Mouse (Mus musculus) embryonic facial prominence, embryonic 13.5 days (tissue): Measurements from ENCODE around the gene Efcab11. TPM values are rescaled to one million over a fixed set of nuclear protein-coding genes. Genes with fewer than 3 reads are reported as not detected.

ENCODE experiments used
- ATAC-seq: fragments of 200-750 bp; cut with Nextera tagmentation; 2 replicates; pipeline ENCODE4 v1.8.0; 2017; ENCODE audit warnings: low read depth; ENCODE audit not compliant: insufficient number of reproducible peaks, insufficient read depth, low FRiP score, low TSS enrichment
- H3K27ac ChIP-seq: fragments of 300-500 bp; sonication (generic); 2 replicates; pipeline ENCODE4 v1.5.1; 2015; ENCODE audit warnings: moderate library complexity, mild to moderate bottlenecking, inconsistent platforms
- H3K27me3 ChIP-seq: fragments of 300-500 bp; sonication (generic); 2 replicates; pipeline ENCODE4 v1.6.1; 2015; ENCODE audit warnings: mild to moderate bottlenecking, inconsistent platforms
- H3K36me3 ChIP-seq: fragments of 300-500 bp; sonication (generic); 2 replicates; pipeline ENCODE4 v1.6.1; 2015; ENCODE audit warnings: mild to moderate bottlenecking, inconsistent platforms
- H3K4me1 ChIP-seq: fragments of 300-500 bp; sonication (generic); 2 replicates; pipeline ENCODE4 v1.6.1; 2015; ENCODE audit warnings: inconsistent platforms
- H3K4me2 ChIP-seq: fragments of 300-500 bp; sonication (generic); 2 replicates; pipeline ENCODE4 v1.6.1; 2015; ENCODE audit warnings: moderate library complexity, mild to moderate bottlenecking, inconsistent platforms
- H3K4me3 ChIP-seq: fragments of 300-500 bp; sonication (generic); 2 replicates; pipeline ENCODE4 v1.5.1; 2015; ENCODE audit warnings: mild to moderate bottlenecking, inconsistent platforms
- H3K9ac ChIP-seq: fragments of 300-500 bp; sonication (generic); 2 replicates; pipeline ENCODE4 v1.6.1; 2015; ENCODE audit warnings: mild to moderate bottlenecking, inconsistent platforms
- H3K9me3 ChIP-seq: fragments of 300-500 bp; sonication (generic); 2 replicates; pipeline ENCODE4 v1.6.1; 2016; ENCODE audit warnings: inconsistent platforms
- WGBS: fragments of 180-500 bp; shearing (Covaris S2); methylation state at CpG from one replicate; pipeline ENCODE4 v1.1.7; 2015; ENCODE audit warnings: mixed read lengths; 5-methylcytosine and 5-hydroxymethylcytosine counted together
- polyA plus RNA-seq: library from polyadenylated mRNA; unstranded; fragments of >200 nt; fragmentation: Nextera tagmentation; extraction: Ambion mirVana; gene quantifications from 2 replicates; pipeline ENCODE4 v1.2.1, GENCODE M21; 2015

The Efcab11 gene
- polyA plus RNA-seq, 1 experiment from 2014 or later: 16.8 TPM

DNA sequence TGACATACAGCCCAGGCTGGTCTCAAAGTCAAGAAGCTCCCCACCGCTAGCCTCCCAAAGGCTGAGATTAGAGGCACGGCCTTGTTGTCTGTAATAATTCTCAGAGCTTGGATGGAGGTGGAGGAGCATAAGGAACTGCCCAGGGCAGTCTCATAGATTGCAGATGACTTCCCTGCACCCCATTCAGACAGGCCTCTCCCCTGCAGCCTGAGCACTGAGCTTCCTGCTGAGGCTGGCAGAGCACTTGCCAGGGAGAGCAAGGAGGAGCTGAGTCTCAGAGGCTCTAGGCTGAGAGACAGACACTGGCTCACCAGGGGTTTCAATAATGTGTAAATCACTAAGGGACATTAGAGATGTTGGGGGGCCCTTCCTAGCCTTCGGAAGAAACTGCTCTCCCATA is 147.3 kb downstream of the Efcab11 start:
- Histone ChIP-seq H3K4me1 (0 out of 2 replicates have a peak, but pooled peaks cover 5% of the 10 kb centered on the region), H3K4me3 (no peak overlapping the region), H3K36me3 (no peaks in the 10 kb centered on the region), H3K27ac (no peak overlapping the region), H3K4me2 (no peak overlapping the region), H3K9me3 (no peaks in the 10 kb centered on the region), H3K27me3 (no peaks in the 10 kb centered on the region), H3K9ac (no peak overlapping the region)
- WGBS: 37% methylated on average over 3 of the region's 3 CpGs
- ATAC-seq: no peak

- ATAC-seq: no peak
- H3K9me3 ChIP-seq: no peaks in the 10 kb centered on the region
- H3K27ac ChIP-seq: no peak overlapping the region
- H3K4me1 ChIP-seq: 0 out of 2 replicates have a peak, but pooled peaks cover 5% of the 10 kb centered on the region
- H3K36me3 ChIP-seq: no peaks in the 10 kb centered on the region
- H3K4me2 ChIP-seq: no peak overlapping the region
- 83% methylated on average over 10 of the region's 10 CpGs for WGBS
- H3K9ac ChIP-seq: no peak overlapping the region
- no peak overlapping the region for H3K4me3 ChIP-seq
- no peaks in the 10 kb centered on the region for H3K27me3 ChIP-seq
Observed at GRCm38 (mm10) chr12:99735172-99735571, 149.1 kb downstream of the Efcab11 start.

DNA sequence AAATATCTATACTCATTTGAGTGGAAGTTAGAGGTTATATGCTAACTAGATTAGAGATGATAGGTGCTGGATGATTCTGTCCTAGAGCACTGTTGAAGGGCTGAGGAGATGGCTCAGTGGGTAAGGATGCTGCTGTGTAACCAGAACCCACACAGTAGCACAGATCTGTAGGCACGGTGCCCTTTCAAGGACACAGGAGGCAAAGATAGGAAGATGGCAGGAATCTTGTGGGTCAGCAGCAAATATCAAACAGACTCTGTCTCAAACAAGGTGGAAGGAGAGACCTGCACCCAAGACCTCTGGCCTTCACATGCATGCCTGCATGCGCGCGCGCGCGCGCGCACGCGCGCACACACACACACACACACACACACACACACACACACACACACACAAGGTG is 160.0 kb downstream of the Efcab11 start:
- Histone ChIP-seq H3K36me3 (no peaks in the 10 kb centered on the region), H3K4me3 (no peak overlapping the region), H3K27me3 (no peaks in the 10 kb centered on the region), H3K4me2 (no peak overlapping the region), H3K4me1 (peaks cover 9% of the 10 kb centered on the region), H3K27ac (no peak overlapping the region), H3K9ac (no peak overlapping the region), H3K9me3 (no peaks in the 10 kb centered on the region)
- ATAC-seq: no peak
- WGBS: 98% methylated on average over 12 of the region's 12 CpGs

DNA sequence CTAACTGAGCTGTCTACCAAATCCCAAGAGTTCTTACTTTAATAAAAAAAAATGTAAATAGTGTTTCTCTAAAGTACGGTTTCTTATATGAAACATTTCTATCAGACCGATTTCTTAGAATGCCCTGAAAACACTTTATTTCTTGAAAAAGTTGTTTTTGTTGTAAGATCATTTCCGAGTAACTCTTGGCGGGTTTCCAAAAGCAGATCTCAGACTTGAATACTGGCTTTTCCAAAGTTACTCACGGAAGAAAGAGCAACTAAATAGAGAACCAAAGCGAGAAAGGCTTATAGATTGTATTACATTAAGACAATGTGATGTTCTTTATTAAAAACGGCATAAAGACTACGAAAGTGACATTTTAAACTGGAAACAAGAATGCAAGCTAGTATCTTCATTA is 160.4 kb downstream of the Efcab11 start:
- no peak for ATAC-seq
- Histone ChIP-seq H3K4me2 (no peak overlapping the region), H3K27me3 (no peaks in the 10 kb centered on the region), H3K36me3 (no peaks in the 10 kb centered on the region), H3K4me3 (no peak overlapping the region), H3K9ac (no peak overlapping the region), H3K9me3 (no peaks in the 10 kb centered on the region), H3K27ac (no peak overlapping the region), H3K4me1 (peaks cover 9% of the 10 kb centered on the region)
- 66% methylated on average over 8 of the region's 8 CpGs for WGBS

DNA sequence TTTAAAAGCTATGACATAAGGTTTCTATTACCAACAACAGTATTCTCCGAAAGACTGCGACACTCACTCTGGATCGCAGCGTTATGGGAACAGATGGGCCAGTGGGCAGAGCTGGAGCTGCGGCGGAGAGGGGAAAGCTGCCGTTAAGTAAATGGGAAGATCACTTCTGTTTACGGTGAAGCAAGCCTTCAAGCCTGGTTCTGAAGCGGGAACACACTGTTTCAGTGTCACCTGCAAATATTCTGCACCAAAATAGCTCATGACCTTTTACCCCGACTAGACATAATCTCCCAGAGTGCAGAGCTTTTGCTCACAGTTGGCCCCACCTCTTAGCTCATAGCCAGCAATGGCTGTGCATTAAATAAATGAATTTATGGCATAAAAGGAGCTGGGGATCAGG is 162.9 kb downstream of the Efcab11 start:
- no peak for ATAC-seq
- no peaks in the 10 kb centered on the region for H3K36me3 ChIP-seq
- peaks cover 9% of the 10 kb centered on the region for H3K4me1 ChIP-seq
- WGBS: 43% methylated on average over 10 of the region's 10 CpGs
- no peak overlapping the region for H3K4me3 ChIP-seq
- H3K9me3 ChIP-seq: no peaks in the 10 kb centered on the region
- H3K9ac ChIP-seq: no peak overlapping the region
- H3K27me3 ChIP-seq: no peaks in the 10 kb centered on the region
- H3K27ac ChIP-seq: no peak overlapping the region
- peak overlapping the region; percentile 33 for H3K4me2 ChIP-seq

GRCm38 (mm10) chr12:99719777-99720176 is 164.5 kb downstream of the Efcab11 start:
- no peak overlapping the region for H3K4me3 ChIP-seq
- no peaks in the 10 kb centered on the region for H3K27me3 ChIP-seq
- no peak overlapping the region for H3K9ac ChIP-seq
- H3K4me2 ChIP-seq: no peak overlapping the region
- 89% methylated on average over 11 of the region's 11 CpGs for WGBS
- H3K36me3 ChIP-seq: no peaks in the 10 kb centered on the region
- no peak for ATAC-seq
- no peaks in the 10 kb centered on the region for H3K9me3 ChIP-seq
- H3K4me1 ChIP-seq: peaks cover 14% of the 10 kb centered on the region
- no peak overlapping the region for H3K27ac ChIP-seq

GRCm38 (mm10) chr12:99718161-99718560 is 166.1 kb downstream of the Efcab11 start:
- Histone ChIP-seq H3K4me1 (peaks cover 14% of the 10 kb centered on the region), H3K36me3 (no peaks in the 10 kb centered on the region), H3K27ac (no peak overlapping the region), H3K9me3 (no peaks in the 10 kb centered on the region), H3K4me2 (no peak overlapping the region), H3K4me3 (no peak overlapping the region), H3K9ac (no peak overlapping the region), H3K27me3 (no peaks in the 10 kb centered on the region)
- ATAC-seq: no peak
- WGBS: 87% methylated on average over 2 of the region's 2 CpGs

- Histone ChIP-seq H3K36me3 (no peaks in the 10 kb centered on the region), H3K4me1 (peaks cover 7% of the 10 kb centered on the region), H3K4me2 (no peak overlapping the region), H3K27me3 (no peaks in the 10 kb centered on the region), H3K4me3 (no peak overlapping the region), H3K27ac (no peak overlapping the region), H3K9ac (no peak overlapping the region), H3K9me3 (no peaks in the 10 kb centered on the region)
- 57% methylated on average over 8 of the region's 8 CpGs for WGBS
- no peak for ATAC-seq
Observed at GRCm38 (mm10) chr12:99716038-99716610, 168.1 kb downstream of the Efcab11 start.

GRCm38 (mm10) chr12:99715129-99716037 is 168.9 kb downstream of the Efcab11 start:
- Histone ChIP-seq H3K4me2 (no peak overlapping the region), H3K4me3 (no peak overlapping the region), H3K27me3 (no peaks in the 10 kb centered on the region), H3K9me3 (no peaks in the 10 kb centered on the region), H3K27ac (no peak overlapping the region), H3K4me1 (peaks cover 5% of the 10 kb centered on the region; the same call in 1 of the 2 replicates), H3K36me3 (no peaks in the 10 kb centered on the region), H3K9ac (no peak overlapping the region)
- 53% methylated on average over 9 of the region's 9 CpGs for WGBS
- no peak for ATAC-seq

GRCm38 (mm10) chr12:99712214-99712613 is 172.0 kb downstream of the Efcab11 start:
- H3K9ac ChIP-seq: no peak overlapping the region
- no peak overlapping the region for H3K4me2 ChIP-seq
- no peak for ATAC-seq
- H3K9me3 ChIP-seq: no peaks in the 10 kb centered on the region
- H3K4me3 ChIP-seq: no peak overlapping the region
- H3K4me1 ChIP-seq: peaks cover 5% of the 10 kb centered on the region; the same call in 1 of the 2 replicates
- no peak overlapping the region for H3K27ac ChIP-seq
- H3K36me3 ChIP-seq: no peaks in the 10 kb centered on the region
- WGBS: 33% methylated on average over 5 of the region's 5 CpGs
- no peaks in the 10 kb centered on the region for H3K27me3 ChIP-seq

DNA sequence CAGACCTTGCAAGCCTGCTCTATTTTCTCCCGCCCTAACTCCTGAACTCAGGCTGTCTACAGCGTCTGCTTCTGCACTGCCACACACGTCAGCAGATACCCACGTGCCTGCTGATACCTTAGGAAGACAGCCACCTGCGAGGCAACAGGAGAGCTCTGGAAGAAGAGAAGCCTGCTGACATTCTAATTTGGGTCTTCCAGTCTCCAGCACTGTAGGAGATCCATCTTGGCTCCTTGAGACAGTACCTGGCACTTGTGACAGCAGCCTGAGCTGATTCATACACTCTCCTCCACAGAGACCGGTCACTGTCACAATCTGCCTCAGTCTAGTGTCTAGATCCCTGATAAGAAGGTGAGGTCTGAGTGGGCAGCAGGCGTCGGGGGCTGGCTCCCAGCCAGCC is 182.0 kb downstream of the Efcab11 start:
- Histone ChIP-seq H3K27me3 (peaks cover 3% of the 10 kb centered on the region; the same call in 1 of the 2 replicates), H3K4me2 (no peak overlapping the region), H3K9me3 (no peaks in the 10 kb centered on the region), H3K36me3 (no peaks in the 10 kb centered on the region), H3K4me3 (no peak overlapping the region), H3K27ac (no peak overlapping the region), H3K9ac (no peak overlapping the region), H3K4me1 (peaks cover 12% of the 10 kb centered on the region)
- ATAC-seq: no peak
- 86% methylated on average over 8 of the region's 8 CpGs for WGBS

DNA sequence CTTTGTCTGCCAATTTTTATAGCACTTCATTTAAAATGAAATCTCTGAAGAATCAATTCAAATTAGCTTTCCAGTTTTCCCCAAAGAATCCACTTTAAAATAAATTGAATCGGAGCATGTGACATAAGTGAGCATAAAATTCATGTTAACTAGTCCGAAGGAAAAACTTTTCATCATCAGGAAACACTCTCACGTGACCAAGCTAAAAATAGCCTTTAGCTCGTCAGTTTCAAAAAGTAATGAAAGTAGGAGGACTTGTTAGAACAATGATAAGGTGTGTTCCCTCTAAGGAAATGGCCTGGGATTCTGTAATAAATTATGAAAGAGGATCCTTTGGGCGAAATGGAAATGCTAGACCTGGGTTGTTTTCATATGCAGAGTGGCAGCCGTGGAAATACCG is 183.9 kb downstream of the Efcab11 start:
- no peak overlapping the region for H3K9ac ChIP-seq
- no peak overlapping the region for H3K4me3 ChIP-seq
- H3K9me3 ChIP-seq: no peaks in the 10 kb centered on the region
- H3K27ac ChIP-seq: no peak overlapping the region
- no peak for ATAC-seq
- peak overlapping the region; percentile 16; the same call in 1 of the 2 replicates for H3K4me2 ChIP-seq
- WGBS: 31% methylated on average over 7 of the region's 7 CpGs
- H3K36me3 ChIP-seq: no peaks in the 10 kb centered on the region
- H3K4me1 ChIP-seq: peaks cover 12% of the 10 kb centered on the region
- peaks cover 3% of the 10 kb centered on the region; the same call in 1 of the 2 replicates for H3K27me3 ChIP-seq
